28 mouse cellular contexts compared by ENCODE assay signal in the genomic region with DNA sequence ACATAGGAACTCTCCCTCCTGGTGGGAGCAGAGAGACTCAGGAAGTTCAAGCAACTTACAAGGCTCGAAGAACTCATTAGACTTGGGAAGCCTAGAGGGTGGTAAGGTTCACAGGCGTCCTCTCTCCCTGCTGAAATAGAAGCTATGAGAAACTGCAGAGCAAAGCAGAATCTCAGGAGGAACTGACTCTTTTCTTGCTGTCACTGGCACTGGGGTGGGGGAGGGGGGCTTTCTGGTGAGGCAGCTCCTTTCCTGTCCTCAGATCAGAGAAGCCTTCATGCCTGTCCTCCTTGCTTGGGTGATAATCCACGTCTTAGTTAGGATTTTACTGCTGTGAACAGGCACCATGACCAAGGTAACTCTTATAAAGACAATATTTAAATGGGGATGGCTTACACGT. TPM values are rescaled to one million over a fixed set of nuclear protein-coding genes. Genes with fewer than 3 reads are reported as not detected.
A peak's percentile ranks its signal among the peaks of the same experiment; 100 is the strongest.
DNase-seq lines count a peak whose midpoint lies in the region; ATAC-seq lines count a peak whose summit lies in the region.
"Had no signal": no experiment of that assay in that cellular context is flagged by ENCODE, and none has a peak within 500 bp of the region (broad histone marks: within the 10 kb centered on the region; RNA-seq: fewer than 3 reads in every experiment).

No protein-coding gene starts in this region.

- peak; percentile 20 for ATAC-seq in activated CD4-positive, CD25-positive, alpha-beta regulatory T cell, adult 4 months

- DNase-seq in thymus, postnatal 0 days (ENCODE audit: low spot score), result peak; percentile 62
- no peak for DNase-seq in thymus, adult 18-20 months
- DNase-seq in splenic B cell, adult 2 months (ENCODE audit: low read depth, low spot score), result peak; percentile 63
- no peak for DNase-seq in layer of hippocampus, adult 18-20 months (ENCODE audit: low spot score in 2 of 2)
- no peak for DNase-seq in adrenal gland, adult (ENCODE audit: inconsistent age in 2 of 2, low spot score in 1 of 2)
- DNase-seq: adrenal gland, adult 2 months; adrenal gland, postnatal 36 days; cerebellum, adult 2 months; cerebellum, postnatal 14 days; gastrocnemius, postnatal 10 days; heart, postnatal 36 days; kidney, adult 11 months; kidney, postnatal 14 days; lung, embryonic 14.5 days; lung, postnatal 14 days; retina, postnatal 1 day; right cerebral cortex, postnatal 14 days had no signal

- H3K79me2 ChIP-seq in macrophage (ENCODE audit: inconsistent target), result no peaks in the 10 kb centered on the region

- 43% methylated on average over 3 of the region's 4 CpGs for WGBS in macrophage (ENCODE audit: missing documents)

- no peaks in the 10 kb centered on the region for H3K36me3 ChIP-seq in macrophage (ENCODE audit: inconsistent target)
- H3K36me3 ChIP-seq in splenic B cell, adult 2 months (ENCODE audit: control insufficient read depth, insufficient read depth, low read length, poor library complexity, severe bottlenecking), result no peaks in the 10 kb centered on the region
- H3K36me3 ChIP-seq: embryonic facial prominence, embryonic 10.5 days; embryonic facial prominence, embryonic 15.5 days; forebrain, embryonic 12.5 days; hindbrain, embryonic 13.5 days; limb, embryonic 12.5 days; midbrain, embryonic 12.5 days had no signal

- H3K4me3 ChIP-seq in macrophage (ENCODE audit: inconsistent target), result no peak overlapping the region
- H3K4me3 ChIP-seq: embryonic facial prominence, embryonic 10.5 days; embryonic facial prominence, embryonic 15.5 days; forebrain, embryonic 12.5 days; hindbrain, embryonic 13.5 days; left cerebral cortex, adult 2 months; limb, embryonic 12.5 days; megakaryocyte, embryonic 14.5 days; midbrain, embryonic 12.5 days had no signal

- H3K27ac ChIP-seq in macrophage, result peak overlapping the region; percentile 61
- H3K27ac ChIP-seq: embryonic facial prominence, embryonic 10.5 days; embryonic facial prominence, embryonic 15.5 days; forebrain, embryonic 12.5 days; hindbrain, embryonic 13.5 days; left cerebral cortex, adult 2 months; limb, embryonic 12.5 days; liver, embryonic 14.5 days; midbrain, embryonic 12.5 days had no signal

- H3K27me3 ChIP-seq in splenic B cell, adult 2 months (ENCODE audit: control insufficient read depth, insufficient read depth, low read length, poor library complexity, severe bottlenecking), result no peaks in the 10 kb centered on the region
- H3K27me3 ChIP-seq: embryonic facial prominence, embryonic 15.5 days; forebrain, embryonic 12.5 days; hindbrain, embryonic 13.5 days; limb, embryonic 12.5 days; midbrain, embryonic 12.5 days had no signal

RNA-seq across cellular contexts. Expression of gene St6galnac5, which starts 50.0 kb away (rescaled TPM):
- polyA plus RNA-seq in thymus, postnatal 0 days (2015; fragmentation: Nextera tagmentation; extraction: Ambion mirVana), result 0.05 and 0.23 TPM in 2 replicates
- polyA plus RNA-seq in activated CD4-positive, CD25-positive, alpha-beta regulatory T cell, adult 4 months (2017; shearing (Covaris generic)), result under 1 TPM in 1 of 2 experiments, not detected in 1; 0.40 TPM
- total RNA-seq in macrophage (2018; cell fraction: chromatin; rRNA removed), result under 1 TPM in 2 of 26 experiments, not detected in 24; 0.17 to 0.25 TPM
- total RNA-seq in macrophage (2018; cell fraction: cytosol; rRNA removed), result under 1 TPM in 16 of 26 experiments, not detected in 10; under 0.01 to 0.14 (median 0.04) TPM
- total RNA-seq in macrophage (2018; cell fraction: nucleus; rRNA removed), result under 1 TPM in 5 of 26 experiments, not detected in 21; 0.10 to 0.96 (median 0.17) TPM
- 0.15 TPM in 1 of 3 replicates, not detected in the others for polyA plus RNA-seq in macrophage (2018)
- 100 to 1,000 TPM; 118 to 132 TPM for total RNA-seq in layer of hippocampus, adult 18-20 months (2021)
- total RNA-seq: heart, postnatal 36 days had no signal

Comparison
In these comparisons a context has a peak if more than half of its experiments do, and no peak if none do; other contexts are left out.
1. DNase-seq: peak in thymus, postnatal 0 days (single experiment) and splenic B cell, adult 2 months (single experiment); none in thymus, adult 18-20 months (0 of 2), layer of hippocampus, adult 18-20 months (0 of 2) and adrenal gland, adult (0 of 2).